Mouse (Mus musculus) C2C12 (cell line): ENCODE data around the gene Tmigd1.

Source experiments
- MAX ChIP-seq: IDR thresholded peaks from one replicate; pipeline ENCODE4 v1.6.1; 2011; ENCODE audit warnings: mild to moderate bottlenecking, control low read depth
- USF1 ChIP-seq: IDR thresholded peaks from one replicate; pipeline ENCODE4 v1.6.1; 2011; ENCODE audit warnings: low read depth, mild to moderate bottlenecking, control low read depth, moderate library complexity

- no peak for TF ChIP-seq USF1
- no peak for TF ChIP-seq MAX
Observed at GRCm38 (mm10) chr11:76899758-76900738, 1.9 kb upstream of the Tmigd1 start.
